Mouse (Mus musculus) liver, embryonic 14.5 days (tissue): ENCODE measurements at regions not wholly inside any gene's neighbourhood (a gene's known extent, or its start where the extent isn't known, plus 50 kb on each side); places are given as distances from the start of the nearest gene placed in this dataset.

Experiments used
- CTCF ChIP-seq: IDR thresholded peaks from 2 replicates; pipeline ENCODE4 v1.5.1; 2016; ENCODE audit warnings: antibody characterized with exemption, low read depth, control low read depth
- EP300 ChIP-seq: IDR thresholded peaks from 2 replicates; pipeline ENCODE4 v1.6.1; 2016; ENCODE audit warnings: antibody characterized with exemption, low read depth

DNA sequence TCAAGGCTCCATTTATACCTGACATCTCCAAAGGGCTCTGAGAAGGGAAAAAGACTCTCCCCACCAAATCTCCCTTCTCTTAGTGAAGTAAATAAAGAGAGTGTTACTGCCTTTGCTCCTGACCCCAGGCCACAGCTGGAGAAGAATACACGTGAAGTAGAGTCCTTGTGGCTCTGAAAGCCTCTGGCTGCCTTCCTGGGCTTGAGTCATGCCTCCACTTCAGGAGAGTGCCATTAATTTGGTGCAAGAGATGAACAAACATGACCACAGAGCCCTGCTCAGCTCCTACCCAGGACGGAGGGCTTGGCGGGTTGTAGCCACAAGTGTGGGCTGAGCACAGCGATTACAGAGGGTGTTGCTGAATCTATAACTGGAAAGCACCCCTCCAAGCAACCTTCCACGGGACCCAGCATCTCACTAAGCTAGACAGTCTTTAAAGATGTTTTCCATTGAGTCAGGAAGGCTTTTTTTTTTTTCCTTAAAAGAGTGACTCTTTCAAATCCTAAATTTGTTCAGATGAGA, 175.3 kb upstream of the Ncam1 start:
- TF ChIP-seq CTCF (no peak), EP300 (no peak)
